Mouse (Mus musculus) liver, embryonic 13.5 days (tissue): ENCODE measurements around the gene Rfx3. TPM values are rescaled to one million over a fixed set of nuclear protein-coding genes. Genes with fewer than 3 reads are reported as not detected.

Experiments
- ATAC-seq: fragments of 200-750 bp; cut with Nextera tagmentation; 2 replicates; pipeline ENCODE4 v1.8.0; 2017; ENCODE audit warnings: low read depth, mild to moderate bottlenecking, moderate number of reproducible peaks, moderate library complexity
- DNase-seq: peaks from one replicate; pipeline ENCODE4 v3.0.0; 2022
- H3K27ac ChIP-seq: fragments of 300-500 bp; sonication (generic); 2 replicates; pipeline ENCODE4 v1.5.1; 2015; ENCODE audit warnings: moderate library complexity, mild to moderate bottlenecking, inconsistent platforms
- H3K27me3 ChIP-seq: fragments of 300-500 bp; sonication (generic); 2 replicates; pipeline ENCODE4 v1.6.1; 2015; ENCODE audit warnings: mild to moderate bottlenecking, inconsistent platforms
- H3K36me3 ChIP-seq: fragments of 300-500 bp; sonication (generic); 2 replicates; pipeline ENCODE4 v1.6.1; 2015; ENCODE audit warnings: mild to moderate bottlenecking, inconsistent platforms
- H3K4me1 ChIP-seq: fragments of 300-500 bp; sonication (generic); replicated peaks from 2 replicates; pipeline ENCODE4 v1.6.1; 2015; ENCODE audit warnings: inconsistent platforms
- H3K4me2 ChIP-seq: fragments of 300-500 bp; sonication (generic); 2 replicates; pipeline ENCODE4 v1.6.1; 2015; ENCODE audit warnings: inconsistent platforms, mild to moderate bottlenecking, moderate library complexity
- H3K4me3 ChIP-seq: fragments of 300-500 bp; sonication (generic); replicated peaks from 2 replicates; pipeline ENCODE4 v1.5.1; 2015; ENCODE audit warnings: mild to moderate bottlenecking, inconsistent platforms
- H3K9ac ChIP-seq: fragments of 300-500 bp; sonication (generic); 2 replicates; pipeline ENCODE4 v1.6.1; 2015; ENCODE audit warnings: mild to moderate bottlenecking, inconsistent platforms
- H3K9me3 ChIP-seq: fragments of 300-500 bp; sonication (generic); replicated peaks from 2 replicates; pipeline ENCODE4 v1.6.1; 2016; ENCODE audit warnings: inconsistent platforms
- WGBS: fragments of 180-500 bp; shearing (Covaris S2); methylation state at CpG from one replicate; pipeline ENCODE4 v1.1.7; 2015; ENCODE audit not compliant: insufficient replicate concordance; 5-methylcytosine and 5-hydroxymethylcytosine counted together
- polyA plus RNA-seq: library from polyadenylated mRNA; unstranded; fragments of >200 nt; fragmentation: Nextera tagmentation; extraction: Ambion mirVana; gene quantifications from 2 replicates; pipeline ENCODE4 v1.2.1, GENCODE M21; 2015

The Rfx3 gene
- polyA plus RNA-seq, 1 experiment from 2014 or later: 1.5 TPM

DNA sequence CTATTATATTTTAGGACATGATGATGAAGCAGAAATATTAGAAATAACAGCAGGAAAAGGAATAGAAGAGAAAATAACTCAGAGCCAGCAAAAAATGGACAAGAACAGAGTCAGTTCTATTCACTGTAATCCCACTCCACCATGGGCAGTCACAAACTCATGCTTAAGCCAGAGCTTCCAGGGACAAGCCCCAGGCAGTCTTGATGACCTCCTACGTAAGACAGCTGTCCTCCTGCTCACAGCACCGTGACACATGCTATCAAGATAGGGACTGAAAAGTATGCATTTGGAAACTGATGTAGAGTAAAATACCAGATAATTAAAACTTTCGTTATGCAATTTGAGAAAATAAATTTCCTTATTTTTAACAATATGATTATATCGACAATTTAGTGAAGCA, 172.9 kb downstream of the Rfx3 start:
- Histone ChIP-seq H3K9me3 (no peaks in the 10 kb centered on the region), H3K27ac (no peak overlapping the region), H3K36me3 (no peaks in the 10 kb centered on the region), H3K4me2 (no peak overlapping the region), H3K4me3 (no peak overlapping the region), H3K27me3 (no peaks in the 10 kb centered on the region), H3K9ac (no peak overlapping the region), H3K4me1 (no peaks in the 10 kb centered on the region)
- 68% methylated on average over 4 of the region's 4 CpGs for WGBS
- no peak for DNase-seq
- ATAC-seq: no peak

DNA sequence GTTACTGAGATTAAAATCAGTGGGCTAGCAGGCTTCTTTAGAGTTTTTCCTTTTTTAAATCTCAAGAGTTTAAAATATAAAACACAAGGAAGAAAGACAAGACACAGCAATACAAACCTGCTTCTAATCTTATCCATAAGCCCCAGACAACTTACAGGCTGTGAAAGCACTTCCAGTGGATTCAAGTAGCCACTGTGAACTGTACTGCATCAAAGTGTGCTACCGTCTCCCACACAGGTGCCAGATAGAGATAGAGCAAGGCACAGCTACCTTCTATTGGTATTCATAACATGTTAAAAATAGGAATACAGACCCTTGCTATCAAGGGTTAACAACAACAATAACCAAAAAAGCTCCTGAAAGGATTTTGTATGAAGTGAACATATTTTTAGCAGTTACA, 178.5 kb downstream of the Rfx3 start:
- no peak for DNase-seq
- Histone ChIP-seq H3K9ac (no peak overlapping the region), H3K4me1 (no peaks in the 10 kb centered on the region), H3K36me3 (no peaks in the 10 kb centered on the region), H3K4me3 (no peak overlapping the region), H3K27me3 (no peaks in the 10 kb centered on the region), H3K27ac (no peak overlapping the region), H3K9me3 (no peaks in the 10 kb centered on the region), H3K4me2 (no peak overlapping the region)
- WGBS: 22% methylated on average over 1 of the region's 1 CpGs
- ATAC-seq: peak; percentile 50; the same call in 1 of the 2 replicates

DNA sequence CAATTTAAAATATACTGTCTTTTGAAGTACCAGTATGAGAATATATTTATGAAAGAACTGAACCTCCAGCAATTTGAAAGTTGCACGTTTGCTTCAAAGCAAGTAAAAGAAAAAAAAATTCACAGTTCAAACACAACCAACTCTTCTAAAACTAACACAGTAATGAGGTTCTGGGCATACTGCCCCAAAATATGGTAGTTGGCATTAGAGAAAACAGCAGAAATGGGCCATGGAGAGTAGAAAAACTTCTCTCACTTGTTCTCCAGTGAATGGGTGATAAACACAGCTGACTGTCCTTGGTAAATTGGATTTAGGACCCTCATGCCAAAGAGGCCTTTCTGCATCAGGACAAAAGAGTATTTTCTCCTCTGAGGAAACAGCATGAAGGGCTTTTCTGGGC, 182.7 kb downstream of the Rfx3 start:
- DNase-seq: no peak
- H3K4me3 ChIP-seq: no peak overlapping the region

GRCm38 (mm10) chr19:27817661-27818060, 193.3 kb downstream of the Rfx3 start:
- no peak overlapping the region for H3K4me2 ChIP-seq
- DNase-seq (no peak), ATAC-seq (no peak)
- H3K9ac ChIP-seq: no peak overlapping the region
- H3K36me3 ChIP-seq: no peaks in the 10 kb centered on the region
- no peak overlapping the region for H3K4me3 ChIP-seq
- no peak overlapping the region for H3K27ac ChIP-seq
- H3K9me3 ChIP-seq: no peaks in the 10 kb centered on the region
- H3K4me1 ChIP-seq: no peaks in the 10 kb centered on the region
- H3K27me3 ChIP-seq: no peaks in the 10 kb centered on the region

More for the DNA sequence above, 182.7 kb downstream of the Rfx3 start:
- Histone ChIP-seq H3K4me1 (no peaks in the 10 kb centered on the region), H3K9ac (no peak overlapping the region), H3K27me3 (no peaks in the 10 kb centered on the region), H3K4me2 (no peak overlapping the region), H3K27ac (no peak overlapping the region), H3K36me3 (no peaks in the 10 kb centered on the region), H3K9me3 (no peaks in the 10 kb centered on the region)
- ATAC-seq: no peak
- 56% methylated on average over 1 of the region's 1 CpGs for WGBS

DNA sequence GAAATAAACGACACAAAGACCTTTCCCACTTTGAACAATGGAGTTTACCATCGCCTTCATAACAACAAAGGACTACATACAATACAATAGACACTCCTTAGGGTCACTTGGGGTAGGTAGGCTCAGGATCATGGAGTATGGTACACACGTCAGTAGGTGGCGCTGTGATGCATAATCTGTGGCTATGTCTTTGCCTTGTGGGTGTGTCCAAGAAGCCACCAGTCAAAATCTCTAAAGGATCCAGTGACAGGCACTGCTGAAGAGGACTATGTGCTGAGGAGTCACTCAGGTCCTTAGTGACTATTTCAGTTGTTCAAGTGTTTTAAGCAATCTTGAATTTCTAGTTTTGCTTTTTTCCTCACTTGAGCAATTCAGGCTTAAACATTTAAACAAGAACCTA, 230.9 kb downstream of the Rfx3 start:
- ATAC-seq: peak; percentile 60; the same call in 1 of the 2 replicates
- no peaks in the 10 kb centered on the region for H3K36me3 ChIP-seq
- H3K4me3 ChIP-seq: no peak overlapping the region
- no peaks in the 10 kb centered on the region for H3K9me3 ChIP-seq
- no peak overlapping the region for H3K27ac ChIP-seq
- peak; percentile 31 for DNase-seq
- WGBS: 35% methylated on average over 4 of the region's 4 CpGs
- no peaks in the 10 kb centered on the region for H3K4me1 ChIP-seq
- H3K9ac ChIP-seq: no peak overlapping the region
- no peaks in the 10 kb centered on the region for H3K27me3 ChIP-seq
- no peak overlapping the region for H3K4me2 ChIP-seq

DNA sequence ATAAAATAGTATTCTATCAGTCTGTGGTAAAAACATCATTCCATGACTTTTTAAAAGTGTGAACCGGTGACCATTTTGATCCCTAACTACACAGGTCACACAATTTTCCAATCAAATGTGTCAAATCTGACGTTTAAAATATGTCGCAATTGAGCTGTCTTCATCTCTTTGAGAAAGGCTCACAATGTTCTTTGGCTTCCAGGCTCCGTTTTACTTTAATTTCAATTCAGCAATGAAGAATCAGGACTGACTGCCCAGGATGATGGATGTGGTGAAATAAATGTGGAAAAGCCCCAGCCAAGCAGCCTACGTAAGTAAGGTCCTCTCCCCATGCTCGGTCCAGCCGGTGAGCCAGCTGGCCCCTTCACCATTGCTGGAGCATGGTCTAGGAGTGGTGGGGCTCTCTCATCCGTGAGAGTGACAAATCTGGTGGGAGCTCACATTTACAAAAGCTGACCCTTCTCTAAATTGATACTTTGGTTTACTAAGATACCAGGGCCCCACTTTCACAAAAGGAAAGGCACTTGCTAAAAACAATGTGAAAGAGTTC, 240.2 kb downstream of the Rfx3 start:
- DNase-seq (no peak), ATAC-seq (no peak)
- Histone ChIP-seq H3K9ac (no peak overlapping the region), H3K27ac (no peak overlapping the region), H3K4me1 (no peaks in the 10 kb centered on the region), H3K4me3 (no peak overlapping the region), H3K27me3 (no peaks in the 10 kb centered on the region), H3K4me2 (no peak overlapping the region), H3K9me3 (no peaks in the 10 kb centered on the region), H3K36me3 (no peaks in the 10 kb centered on the region)
- WGBS: 81% methylated on average over 8 of the region's 8 CpGs

DNA sequence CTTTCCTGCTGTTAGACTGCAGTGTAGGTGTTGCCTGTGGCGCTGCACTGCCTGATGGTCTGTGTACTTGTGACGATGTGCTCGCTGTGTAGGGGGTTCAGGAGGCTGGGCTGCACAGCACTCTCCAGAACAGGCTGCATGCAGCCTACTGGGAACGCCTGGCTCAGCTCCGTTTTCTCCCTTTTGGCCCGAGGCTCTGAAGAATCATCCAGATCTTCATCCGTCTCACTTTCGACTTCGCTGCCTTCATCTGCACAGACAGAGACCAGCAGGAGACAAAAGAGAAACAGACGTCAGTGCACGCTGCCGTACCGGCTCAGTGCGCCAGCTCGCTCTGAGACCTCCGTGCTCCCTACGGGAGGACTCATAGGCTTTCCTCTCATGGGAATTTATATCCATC, 242.5 kb downstream of the Rfx3 start:
- no peak overlapping the region for H3K27ac ChIP-seq
- no peak overlapping the region for H3K4me3 ChIP-seq
- no peaks in the 10 kb centered on the region for H3K4me1 ChIP-seq
- H3K27me3 ChIP-seq: no peaks in the 10 kb centered on the region
- no peak for DNase-seq
- ATAC-seq: no peak
- H3K9me3 ChIP-seq: no peaks in the 10 kb centered on the region
- no peak overlapping the region for H3K9ac ChIP-seq
- 82% methylated on average over 17 of the region's 17 CpGs for whole genome bisulfite sequencing
- H3K4me2 ChIP-seq: no peak overlapping the region
- H3K36me3 ChIP-seq: no peaks in the 10 kb centered on the region

DNA sequence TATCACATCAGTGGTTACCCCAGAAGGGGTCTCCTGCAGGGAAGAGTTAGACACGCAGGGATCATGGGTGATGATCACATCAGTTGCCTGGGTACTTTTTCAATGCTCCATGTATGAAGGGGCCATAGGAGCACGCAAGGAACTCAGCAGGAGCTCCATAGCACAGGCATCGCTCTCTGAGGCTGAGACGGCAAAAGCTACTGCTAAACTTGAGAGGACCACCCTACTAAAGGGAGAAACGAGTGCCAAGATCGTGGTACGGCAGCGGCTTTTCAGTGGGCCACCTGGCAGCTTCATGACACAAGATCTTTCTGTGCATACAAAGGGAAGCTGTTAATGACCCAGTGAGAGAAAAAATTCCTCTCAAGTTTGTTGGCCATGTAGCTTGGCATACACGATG, 250.7 kb downstream of the Rfx3 start:
- no peak overlapping the region for H3K4me2 ChIP-seq
- no peak for DNase-seq
- H3K4me1 ChIP-seq: no peaks in the 10 kb centered on the region
- no peak for ATAC-seq
- no peaks in the 10 kb centered on the region for H3K36me3 ChIP-seq
- H3K4me3 ChIP-seq: no peak overlapping the region
- WGBS: 82% methylated on average over 9 of the region's 9 CpGs
- no peak overlapping the region for H3K27ac ChIP-seq
- no peaks in the 10 kb centered on the region for H3K27me3 ChIP-seq
- H3K9ac ChIP-seq: no peak overlapping the region
- H3K9me3 ChIP-seq: no peaks in the 10 kb centered on the region

GRCm38 (mm10) chr19:27759347-27759746, 251.6 kb downstream of the Rfx3 start:
- H3K9ac ChIP-seq: no peak overlapping the region
- H3K4me2 ChIP-seq: no peak overlapping the region
- H3K4me3 ChIP-seq: no peak overlapping the region
- H3K9me3 ChIP-seq: no peaks in the 10 kb centered on the region
- WGBS: 73% methylated on average over 8 of the region's 8 CpGs
- no peaks in the 10 kb centered on the region for H3K27me3 ChIP-seq
- no peaks in the 10 kb centered on the region for H3K36me3 ChIP-seq
- H3K4me1 ChIP-seq: no peaks in the 10 kb centered on the region
- no peak overlapping the region for H3K27ac ChIP-seq
- no peak for ATAC-seq
- no peak for DNase-seq

GRCm38 (mm10) chr19:27747301-27747700, 263.7 kb downstream of the Rfx3 start:
- no peaks in the 10 kb centered on the region for H3K9me3 ChIP-seq
- no peak overlapping the region for H3K27ac ChIP-seq
- 76% methylated on average over 1 of the region's 1 CpGs for WGBS
- no peaks in the 10 kb centered on the region for H3K4me1 ChIP-seq
- DNase-seq: no peak
- H3K4me3 ChIP-seq: no peak overlapping the region
- H3K36me3 ChIP-seq: no peaks in the 10 kb centered on the region
- H3K4me2 ChIP-seq: no peak overlapping the region
- no peak overlapping the region for H3K9ac ChIP-seq
- ATAC-seq: no peak
- no peaks in the 10 kb centered on the region for H3K27me3 ChIP-seq

DNA sequence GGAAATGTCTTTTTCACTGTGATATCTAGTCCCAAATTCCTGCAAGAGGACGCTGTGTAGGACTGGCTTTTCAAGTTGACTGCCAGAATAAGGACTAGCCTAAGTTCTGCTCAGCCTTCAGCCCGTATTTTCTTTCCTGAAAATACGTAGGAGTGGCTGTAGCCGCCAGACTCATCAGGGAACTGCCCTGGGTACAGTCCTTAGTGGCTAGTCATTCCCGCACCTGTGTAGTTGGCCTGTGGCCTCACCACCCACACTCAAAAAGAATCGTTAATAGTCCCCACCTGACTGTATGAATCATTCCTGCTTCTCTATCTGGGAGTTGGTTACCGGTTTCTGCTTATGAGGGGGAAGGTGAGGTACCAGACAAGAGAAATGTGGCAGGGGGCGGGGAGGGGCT, 272.1 kb downstream of the Rfx3 start:
- Histone ChIP-seq H3K4me3 (no peak overlapping the region), H3K9me3 (no peaks in the 10 kb centered on the region), H3K36me3 (no peaks in the 10 kb centered on the region), H3K9ac (no peak overlapping the region), H3K27ac (no peak overlapping the region), H3K27me3 (no peaks in the 10 kb centered on the region), H3K4me1 (no peaks in the 10 kb centered on the region), H3K4me2 (no peak overlapping the region)
- ATAC-seq (no peak), DNase-seq (no peak)
- 60% methylated on average over 8 of the region's 8 CpGs for WGBS

DNA sequence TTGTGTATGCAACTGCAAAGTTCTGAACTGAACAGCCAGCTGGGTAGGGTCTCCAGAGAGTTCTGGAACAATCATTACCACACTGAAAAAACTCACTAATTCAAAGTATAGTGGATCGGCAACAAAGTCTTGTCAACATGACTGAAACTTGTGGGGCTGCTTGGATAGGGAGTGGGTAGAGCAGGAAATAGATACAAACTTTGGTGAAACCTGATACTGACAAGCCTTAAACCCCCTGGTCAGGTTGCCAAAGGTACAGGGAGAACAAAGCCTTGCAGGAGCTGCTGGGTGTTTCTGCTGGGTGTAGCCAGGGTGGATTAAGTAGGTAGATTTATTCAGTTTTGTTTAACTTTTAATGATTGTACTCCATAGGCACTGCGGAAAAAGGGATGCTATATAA, 274.4 kb downstream of the Rfx3 start:
- Histone ChIP-seq H3K9ac (no peak overlapping the region), H3K4me2 (no peak overlapping the region), H3K27ac (no peak overlapping the region), H3K9me3 (no peaks in the 10 kb centered on the region), H3K4me3 (no peak overlapping the region), H3K4me1 (no peaks in the 10 kb centered on the region), H3K36me3 (no peaks in the 10 kb centered on the region), H3K27me3 (no peaks in the 10 kb centered on the region)
- DNase-seq: no peak
- 61% methylated on average over 2 of the region's 2 CpGs for WGBS
- no peak for ATAC-seq
